In the genomic region with DNA sequence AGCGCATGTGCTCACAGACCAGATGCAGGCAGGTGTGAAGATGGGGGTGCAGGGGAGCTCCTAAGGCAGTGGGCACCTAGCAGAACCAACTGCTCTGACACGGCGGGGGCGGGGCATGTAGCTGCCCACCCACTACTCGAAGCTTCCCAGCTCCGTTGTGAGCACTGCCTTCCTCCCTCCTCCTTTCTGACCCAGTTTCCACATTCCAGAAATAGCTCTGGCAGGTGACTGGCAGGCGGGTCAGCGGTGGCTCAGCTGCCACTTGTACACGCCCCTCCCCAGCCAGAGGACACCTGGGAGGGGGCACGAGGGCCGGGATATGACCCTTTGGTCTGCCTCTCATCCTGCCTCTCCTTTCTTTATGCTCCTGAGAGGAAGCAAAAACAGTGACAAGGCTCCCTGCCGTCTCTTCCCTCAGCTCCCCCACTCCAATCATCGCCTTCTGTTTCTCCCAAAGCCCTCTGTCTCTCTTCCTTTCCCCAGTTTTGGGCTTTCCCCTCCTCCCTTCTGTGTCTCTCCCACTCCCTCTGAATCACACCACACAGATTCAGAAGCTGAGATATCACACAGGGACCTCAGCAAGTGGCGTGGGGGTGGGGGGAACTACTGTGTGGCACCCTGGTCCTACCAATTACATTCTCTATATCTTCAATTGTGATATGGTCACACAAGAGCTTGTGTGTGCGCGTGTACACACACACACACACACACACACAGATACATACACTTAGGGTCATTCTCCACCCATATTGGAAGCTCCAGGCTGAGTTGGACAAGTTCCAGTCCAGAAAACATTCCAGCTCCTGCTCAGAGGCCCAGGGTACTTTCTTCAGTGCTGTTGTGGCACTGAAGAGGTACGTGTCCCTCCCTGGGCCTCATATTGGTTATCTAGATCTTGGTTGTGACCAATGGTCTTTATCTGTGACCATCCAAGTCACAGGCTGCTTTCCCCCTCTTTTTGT, we compare ENCODE assay signal across 8 mouse cellular contexts. TPM values are rescaled to one million over a fixed set of nuclear protein-coding genes. Genes with fewer than 3 reads are reported as not detected.
DNase-seq lines count a peak whose midpoint lies in the region; ATAC-seq lines count a peak whose summit lies in the region.

No protein-coding gene starts in this region.

- H3K36me3 ChIP-seq in kidney, embryonic 14.5 days (ENCODE audit: control insufficient read depth, insufficient read depth, low read length) = no peaks in the 10 kb centered on the region
- H3K36me3 ChIP-seq in liver, embryonic 15.5 days (replicated peaks) = no peaks in the 10 kb centered on the region
- peaks cover 3% of the 10 kb centered on the region; the same call in 1 of the 2 replicates for H3K36me3 ChIP-seq in neural tube, embryonic 15.5 days

- peak overlapping the region; percentile 14; the same call in 1 of the 2 replicates for H3K4me3 ChIP-seq in kidney, embryonic 14.5 days (ENCODE audit: low read length)
- no peak overlapping the region for H3K4me3 ChIP-seq in liver, embryonic 15.5 days (replicated peaks)
- no peak overlapping the region for H3K4me3 ChIP-seq in neural tube, embryonic 15.5 days (replicated peaks)

- no peaks in the 10 kb centered on the region for H3K27me3 ChIP-seq in kidney, embryonic 14.5 days (ENCODE audit: control insufficient read depth, insufficient read depth, low read length)
- H3K27me3 ChIP-seq in liver, embryonic 15.5 days = peaks cover 15% of the 10 kb centered on the region
- H3K27me3 ChIP-seq in neural tube, embryonic 15.5 days (replicated peaks) = no peaks in the 10 kb centered on the region

- H3K27ac ChIP-seq in kidney, embryonic 14.5 days (ENCODE audit: low read depth, low read length) = peak overlapping the region; percentile 65; the same call in 1 of the 2 replicates
- peak overlapping the region; percentile 48; the same call in 1 of the 2 replicates for H3K27ac ChIP-seq in liver, embryonic 15.5 days (replicated peaks)
- peak overlapping the region; percentile 60; the same call in 1 of the 2 replicates for H3K27ac ChIP-seq in neural tube, embryonic 15.5 days (replicated peaks)

- H3K9me3 ChIP-seq in kidney, embryonic 14.5 days (ENCODE audit: control insufficient read depth, low read length) = no peaks in the 10 kb centered on the region
- no peaks in the 10 kb centered on the region for H3K9me3 ChIP-seq in liver, embryonic 15.5 days (replicated peaks)
- no peaks in the 10 kb centered on the region for H3K9me3 ChIP-seq in neural tube, embryonic 15.5 days (replicated peaks)

- peak overlapping the region; percentile 34 for H3K4me2 ChIP-seq in kidney, embryonic 14.5 days (replicated peaks; ENCODE audit: low read depth, low read length)
- peak overlapping the region; percentile 15; the same call in 1 of the 2 replicates for H3K4me2 ChIP-seq in liver, embryonic 15.5 days
- H3K4me2 ChIP-seq in neural tube, embryonic 15.5 days = peak overlapping the region; percentile 31

- peaks cover 29% of the 10 kb centered on the region for H3K4me1 ChIP-seq in kidney, embryonic 14.5 days (ENCODE audit: control insufficient read depth, insufficient read depth, low read length)
- peaks cover 48% of the 10 kb centered on the region for H3K4me1 ChIP-seq in liver, embryonic 15.5 days (replicated peaks)
- peaks cover 36% of the 10 kb centered on the region for H3K4me1 ChIP-seq in neural tube, embryonic 15.5 days

- peak; percentile 62 for DNase-seq in R1 (ENCODE audit: low read depth, low spot score)
- DNase-seq in cerebellum, postnatal 14 days = peak; percentile 85
- DNase-seq in heart, adult 9 months (ENCODE audit: low spot score in 2 of 2) = peak; percentile 40 to 48
- DNase-seq in spleen, postnatal 10 days (ENCODE audit: low spot score in 2 of 2) = no peak

- ATAC-seq in kidney, embryonic 14.5 days (ENCODE audit: low FRiP score, low TSS enrichment) = peak; percentile 7; the same call in 1 of the 2 replicates
- ATAC-seq in liver, embryonic 15.5 days (ENCODE audit: insufficient read depth) = no peak
- ATAC-seq in neural tube, embryonic 15.5 days (ENCODE audit: low FRiP score) = no peak
- no peak for ATAC-seq in activated CD4-positive, CD25-positive, alpha-beta regulatory T cell, adult 4 months

- peak overlapping the region; percentile 12; the same call in 1 of the 2 replicates for H3K9ac ChIP-seq in kidney, embryonic 14.5 days (ENCODE audit: low read depth, low read length)
- H3K9ac ChIP-seq in liver, embryonic 15.5 days = no peak overlapping the region
- 0 out of 2 replicates have a peak overlapping the region, but pooled peaks have one; percentile 24 for H3K9ac ChIP-seq in neural tube, embryonic 15.5 days (replicated peaks)

- 20% methylated on average over 17 of the region's 17 CpGs for WGBS in kidney, embryonic 14.5 days
- WGBS in liver, embryonic 15.5 days (ENCODE audit: insufficient replicate concordance) = 27% methylated on average over 17 of the region's 17 CpGs
- 31% methylated on average over 17 of the region's 17 CpGs for WGBS in neural tube, embryonic 15.5 days

RNA-seq across cellular contexts. Expression of a gene that starts 57.6 kb away (rescaled TPM):
- 218 and 250 TPM in 2 replicates for polyA plus RNA-seq in kidney, embryonic 14.5 days (2014; fragmentation: Nextera tagmentation; extraction: Ambion mirVana)
- polyA plus RNA-seq in liver, embryonic 15.5 days (2015; fragmentation: Nextera tagmentation; extraction: Ambion mirVana) = 48.1 and 52.7 TPM in 2 replicates
- 40.8 and 169 TPM in 2 replicates for polyA plus RNA-seq in neural tube, embryonic 15.5 days (2015; fragmentation: Nextera tagmentation; extraction: Ambion mirVana)
- polyA plus RNA-seq in activated CD4-positive, CD25-positive, alpha-beta regulatory T cell, adult 4 months (2017; shearing (Covaris generic)) = not detected

Comparison
In these comparisons a context has a peak if more than half of its experiments do, and no peak if none do; other contexts are left out.
1. DNase-seq: peak in R1 (single experiment), cerebellum, postnatal 14 days (2 of 2) and heart, adult 9 months (2 of 2); none in spleen, postnatal 10 days (0 of 2).
2. RNA of a gene that starts 57.6 kb away (polyA plus RNA-seq): 218 to 250 TPM in kidney, embryonic 14.5 days, 48.1 to 52.7 TPM in liver, embryonic 15.5 days and 40.8 to 169 TPM in neural tube, embryonic 15.5 days; not detected in activated CD4-positive, CD25-positive, alpha-beta regulatory T cell, adult 4 months; every median in the first group is over 10 times any median in the second.
3. Peak in every context shown above with its lines, with median percentiles within 50 percentile points of each other: H3K27ac ChIP-seq and H3K4me2 ChIP-seq.